Mouse (Mus musculus) left cerebral cortex, postnatal 36 days (tissue): ENCODE measurements at regions not wholly inside any gene's neighbourhood (a gene's known extent, or its start where the extent isn't known, plus 50 kb on each side); places are given as distances from the start of the nearest gene placed in this dataset.

Experiments used
- DNase-seq, 2 experiments: peaks; one replicate each; pipeline ENCODE4 v3.0.0; 2021 to 2022; ENCODE audit warnings: low spot score in 2 of 2, mixed read lengths in 1 of 2
- intact Hi-C: fragments of 180-260 bp; cut with DNase I; formaldehyde crosslinking; loops from one replicate; pipeline ENCODE4 v1.15.1; 2025

DNA sequence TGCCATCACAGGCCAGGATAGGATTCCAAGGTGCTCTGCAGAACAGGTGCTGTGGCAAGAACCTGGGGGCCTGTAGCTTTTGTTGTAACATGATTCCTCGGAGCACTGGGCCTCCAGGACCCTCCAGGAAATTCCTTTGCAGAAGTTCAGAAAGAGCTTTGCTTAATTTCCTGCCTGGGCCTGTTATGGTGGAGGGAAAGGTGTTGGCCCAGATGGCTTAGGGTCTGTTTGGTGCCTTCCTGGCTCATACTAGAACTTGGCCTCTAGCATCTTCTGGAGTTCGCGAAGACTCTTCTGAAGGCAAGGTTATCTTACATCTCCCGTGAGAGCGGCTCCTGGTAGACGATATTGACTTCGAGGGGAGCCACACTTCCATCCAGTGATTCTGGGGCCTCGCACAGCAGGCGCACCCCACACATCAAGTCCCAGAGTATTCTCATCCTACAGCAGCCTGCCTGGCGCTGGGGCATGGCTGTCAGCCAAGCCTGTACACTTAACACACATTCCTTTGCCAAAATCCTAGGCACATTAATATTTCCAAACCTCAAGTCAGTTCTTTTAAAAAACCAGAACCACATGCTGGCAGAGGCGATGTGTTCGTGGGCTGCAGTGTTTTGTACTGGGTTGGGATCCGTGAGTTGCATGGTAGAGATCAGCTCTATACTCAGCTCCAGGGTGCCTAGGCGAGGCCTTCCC, 54.5 kb upstream of the Cxcl14 start:
- peak; percentile 57 to 68 for DNase-seq
- intact Hi-C loops: loop anchor here (5.0 kb wide), 2 partner anchors 34 to 54 kb away; partner anchors contain the start of gene Cxcl14

DNA sequence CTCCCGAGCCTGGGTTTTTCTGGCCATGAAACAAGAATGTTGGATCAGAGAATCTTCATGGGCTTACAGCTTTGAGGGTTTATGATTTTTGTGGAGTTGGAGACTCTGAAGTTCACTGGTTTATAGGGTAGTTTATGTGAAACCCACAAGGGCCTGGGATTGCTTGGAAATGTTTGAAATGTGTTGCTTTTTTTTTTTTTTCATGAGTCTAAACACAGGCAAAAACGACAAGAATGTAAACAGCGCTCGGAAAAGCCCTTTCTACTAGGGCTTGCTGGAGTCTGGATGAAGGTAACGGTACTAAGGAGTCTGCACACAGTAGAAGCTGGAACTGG, 55.0 kb upstream of the Cxcl14 start:
- DNase-seq: no peak
- intact Hi-C loops: loop anchor here (5.0 kb wide), 2 partner anchors 34 to 54 kb away; partner anchors contain the start of gene Cxcl14

DNA sequence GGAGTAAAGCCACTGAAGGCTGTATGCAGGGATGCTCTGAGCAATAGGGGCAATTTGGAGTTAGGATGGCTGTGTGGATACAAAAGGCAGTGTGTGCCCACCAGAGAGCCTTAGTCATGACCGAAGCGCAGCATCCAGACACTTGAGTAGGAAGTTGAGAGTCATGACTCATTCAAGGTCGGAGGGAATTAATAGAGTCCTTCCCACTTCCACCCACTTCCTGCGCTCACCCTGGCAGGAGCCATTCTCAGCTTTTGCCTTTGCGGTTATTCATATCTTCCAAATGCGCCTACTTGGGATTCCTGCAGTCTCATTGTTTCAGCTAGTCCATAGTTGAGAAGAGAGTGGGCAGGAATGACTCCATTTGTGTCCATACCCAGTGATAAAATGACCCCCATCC, 56.1 kb upstream of the Cxcl14 start:
- intact Hi-C loops: loop anchor here (5.0 kb wide), 2 partner anchors 35 to 55 kb away; partner anchors contain the start of gene Cxcl14
- peak; percentile 42 to 54 for DNase-seq

- no peak for DNase-seq
- intact Hi-C loops: loop anchor here (5.0 kb wide), 2 partner anchors 36 to 56 kb away; partner anchors contain the start of gene Cxcl14
Measured at GRCm38 (mm10) chr13:56352839-56353605, 56.7 kb upstream of the Cxcl14 start.

DNA sequence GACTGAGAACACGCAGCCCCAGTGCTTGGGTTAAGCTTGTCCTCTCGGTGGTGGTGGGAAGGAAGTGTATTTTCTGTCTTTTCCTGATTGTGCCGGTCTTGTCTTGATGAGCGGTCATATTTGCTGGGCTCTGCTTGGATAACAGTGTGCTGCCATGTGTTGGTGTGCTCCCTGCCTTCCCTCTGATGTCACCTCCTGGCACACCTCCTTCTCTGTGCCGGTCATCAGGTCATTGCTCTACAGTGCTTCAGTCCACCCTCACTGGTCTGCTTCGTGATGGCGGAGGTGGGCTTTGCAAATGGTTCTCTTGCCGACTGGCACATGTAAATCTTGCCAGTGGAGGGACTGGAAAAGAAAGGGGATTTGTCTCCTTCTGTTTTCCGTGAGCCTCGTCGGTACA, 57.6 kb upstream of the Cxcl14 start:
- DNase-seq: no peak
- intact Hi-C loops: loop anchor here (5.0 kb wide), 2 partner anchors 37 to 57 kb away; partner anchors contain the start of gene Cxcl14

- DNase-seq: no peak
- intact Hi-C loops: loop anchor here (5.0 kb wide), 2 partner anchors 37 to 57 kb away; partner anchors contain the start of gene Cxcl14
Measured at GRCm38 (mm10) chr13:56354630-56355029, 58.3 kb upstream of the Cxcl14 start.

GRCm38 (mm10) chr13:56356999-56357398, 60.6 kb upstream of the Cxcl14 start:
- intact Hi-C loops: no loop called here
- no peak for DNase-seq

- intact Hi-C loops: no loop called here
- DNase-seq: no peak
Measured at GRCm38 (mm10) chr13:56357955-56358354, 61.6 kb upstream of the Cxcl14 start.

GRCm38 (mm10) chr13:56358827-56359226, 62.5 kb upstream of the Cxcl14 start:
- intact Hi-C loops: no loop called here
- DNase-seq: no peak

GRCm38 (mm10) chr13:56359554-56359953, 63.2 kb upstream of the Cxcl14 start:
- no peak for DNase-seq
- intact Hi-C loops: no loop called here

- intact Hi-C loops: no loop called here
- DNase-seq: no peak
Measured at GRCm38 (mm10) chr13:56360803-56361202, 64.5 kb upstream of the Cxcl14 start.

GRCm38 (mm10) chr13:56362238-56362637, 64.2 kb upstream of the Gm3045 start:
- intact Hi-C loops: no loop called here
- no peak for DNase-seq

DNA sequence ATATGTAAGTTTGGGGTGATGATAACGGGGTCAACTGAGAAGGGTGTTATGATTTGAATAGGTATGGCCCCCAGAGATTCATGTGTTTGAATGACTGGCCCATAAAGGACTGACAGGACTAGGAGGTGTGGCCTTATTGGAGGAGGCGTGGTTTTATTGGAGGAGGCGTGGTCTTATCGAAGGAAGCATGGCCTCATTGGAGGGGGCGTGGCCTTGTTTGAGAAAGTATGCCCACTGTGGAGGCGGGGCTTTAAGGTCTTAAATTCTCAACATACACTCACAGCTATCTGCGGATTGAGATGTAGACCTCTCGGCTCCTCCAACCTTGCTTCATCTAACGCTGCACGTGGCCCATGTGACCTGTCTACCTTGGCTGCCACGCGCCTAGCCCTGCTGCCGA, 63.7 kb upstream of the Gm3045 start:
- intact Hi-C loops: no loop called here
- DNase-seq: no peak

GRCm38 (mm10) chr13:56369600-56369999, 56.8 kb upstream of the Gm3045 start:
- DNase-seq: no peak
- intact Hi-C loops: no loop called here

DNA sequence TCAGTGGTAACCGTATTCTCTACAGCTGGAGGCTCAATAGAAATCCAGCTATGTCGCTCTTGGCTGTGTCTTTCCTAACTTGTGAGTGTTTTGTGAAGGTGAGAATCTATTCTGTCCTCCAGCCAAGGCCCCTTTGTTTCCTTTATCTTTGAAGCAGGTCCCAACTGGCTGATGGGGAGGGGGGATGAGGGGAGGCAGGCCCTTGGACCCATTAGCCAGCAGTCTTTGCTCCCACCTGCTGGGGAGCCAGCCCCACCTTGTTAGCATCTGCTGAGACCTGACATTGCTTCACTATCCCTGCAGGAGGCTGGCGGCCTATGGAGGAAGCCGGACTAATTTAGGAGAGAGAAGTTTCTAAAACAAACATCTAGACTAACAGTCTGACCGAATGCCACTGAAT, 55.0 kb upstream of the Gm3045 start:
- no peak for DNase-seq
- intact Hi-C loops: no loop called here

- DNase-seq: no peak
- intact Hi-C loops: no loop called here
Measured at GRCm38 (mm10) chr13:56372003-56372725, 54.2 kb upstream of the Gm3045 start.

DNA sequence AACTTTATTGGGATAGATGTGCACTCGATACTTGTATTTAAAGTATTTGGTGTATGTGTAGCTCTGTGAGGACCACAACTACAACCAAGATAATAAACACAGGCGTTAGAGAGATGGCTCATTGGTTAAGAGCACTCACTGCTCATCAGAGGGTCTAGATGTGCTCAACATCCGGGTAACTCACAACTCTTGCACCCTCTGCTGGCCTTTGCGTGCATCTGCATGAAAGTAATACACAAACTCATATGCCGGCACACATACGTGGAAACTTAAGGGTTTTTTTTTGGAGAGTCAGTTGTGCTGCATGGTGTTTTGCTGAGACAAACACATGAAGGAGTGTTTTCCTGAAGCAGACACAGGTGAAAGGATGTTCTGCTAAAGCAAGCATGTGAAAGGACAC, 53.7 kb upstream of the Gm3045 start:
- intact Hi-C loops: no loop called here
- DNase-seq: no peak
